ENCODE assay signal across 8 mouse cellular contexts in genomic region chr10:25246173-25246572, GRCm38 (mm10).
A peak's percentile ranks its signal among the peaks of the same experiment; 100 is the strongest.
DNase-seq lines count a peak whose midpoint lies in the region; ATAC-seq and TF ChIP-seq lines count a peak whose summit lies in the region.

No protein-coding gene starts in this region.

- H3K36me3 ChIP-seq in forebrain, embryonic 15.5 days, result no peaks in the 10 kb centered on the region
- no peaks in the 10 kb centered on the region for H3K36me3 ChIP-seq in forebrain, embryonic 12.5 days (replicated peaks)
- no peaks in the 10 kb centered on the region for H3K36me3 ChIP-seq in neural tube, embryonic 12.5 days
- H3K36me3 ChIP-seq in midbrain, postnatal 0 days (ENCODE audit: insufficient read depth, low read length), result no peaks in the 10 kb centered on the region
- no peaks in the 10 kb centered on the region for H3K36me3 ChIP-seq in heart, embryonic 11.5 days (ENCODE audit: control insufficient read depth, insufficient read depth, low read length)

- H3K27me3 ChIP-seq in forebrain, embryonic 15.5 days, result no peaks in the 10 kb centered on the region
- H3K27me3 ChIP-seq in forebrain, embryonic 12.5 days, result no peaks in the 10 kb centered on the region
- H3K27me3 ChIP-seq in neural tube, embryonic 12.5 days (replicated peaks), result no peaks in the 10 kb centered on the region
- no peaks in the 10 kb centered on the region for H3K27me3 ChIP-seq in midbrain, postnatal 0 days (ENCODE audit: insufficient read depth, low read length)
- no peaks in the 10 kb centered on the region for H3K27me3 ChIP-seq in heart, embryonic 11.5 days (ENCODE audit: control insufficient read depth, insufficient read depth, low read length)

- no peaks in the 10 kb centered on the region for H3K4me1 ChIP-seq in forebrain, embryonic 15.5 days
- no peaks in the 10 kb centered on the region; the same call in 1 of the 2 replicates for H3K4me1 ChIP-seq in forebrain, embryonic 12.5 days
- H3K4me1 ChIP-seq in neural tube, embryonic 12.5 days, result no peaks in the 10 kb centered on the region
- H3K4me1 ChIP-seq in midbrain, postnatal 0 days (ENCODE audit: insufficient read depth, low read length), result no peaks in the 10 kb centered on the region
- H3K4me1 ChIP-seq in heart, embryonic 11.5 days (ENCODE audit: control insufficient read depth, insufficient read depth, low read length), result no peaks in the 10 kb centered on the region

- H3K27ac ChIP-seq in forebrain, embryonic 15.5 days (replicated peaks), result no peak overlapping the region
- H3K27ac ChIP-seq in forebrain, embryonic 12.5 days, result no peak overlapping the region
- no peak overlapping the region for H3K27ac ChIP-seq in neural tube, embryonic 12.5 days
- no peak overlapping the region for H3K27ac ChIP-seq in midbrain, postnatal 0 days (ENCODE audit: low read depth, low read length)
- no peak overlapping the region for H3K27ac ChIP-seq in heart, embryonic 11.5 days (ENCODE audit: low read depth, low read length)

- no peak for DNase-seq in neural tube, embryonic 10.5 days (ENCODE audit: extremely low spot score, low spot score)
- peak; percentile 52 for DNase-seq in embryo, embryonic 11 days
- DNase-seq in midbrain, postnatal 0 days (ENCODE audit: low spot score), result peak; percentile 42
- no peak for DNase-seq in urinary bladder, postnatal 14 days (ENCODE audit: low spot score)

- H3K9me3 ChIP-seq in forebrain, embryonic 15.5 days, result no peaks in the 10 kb centered on the region
- H3K9me3 ChIP-seq in forebrain, embryonic 12.5 days, result no peaks in the 10 kb centered on the region
- H3K9me3 ChIP-seq in neural tube, embryonic 12.5 days, result no peaks in the 10 kb centered on the region
- H3K9me3 ChIP-seq in midbrain, postnatal 0 days (ENCODE audit: low read length), result no peaks in the 10 kb centered on the region
- H3K9me3 ChIP-seq in heart, embryonic 11.5 days (replicated peaks; ENCODE audit: control insufficient read depth, low read length), result no peaks in the 10 kb centered on the region

- ATAC-seq in forebrain, embryonic 15.5 days (replicated peaks), result peak; percentile 74
- no peak for ATAC-seq in forebrain, embryonic 12.5 days (ENCODE audit: low FRiP score)
- ATAC-seq in neural tube, embryonic 12.5 days (ENCODE audit: low FRiP score, low read depth), result peak; percentile 44; the same call in 1 of the 2 replicates
- ATAC-seq in midbrain, postnatal 0 days (ENCODE audit: low FRiP score), result no peak
- ATAC-seq in heart, embryonic 11.5 days (replicated peaks; ENCODE audit: insufficient number of reproducible peaks, low FRiP score, low TSS enrichment), result no peak

- WGBS in forebrain, embryonic 15.5 days, result 60% methylated on average over 4 of the region's 4 CpGs
- WGBS in forebrain, embryonic 12.5 days, result 59% methylated on average over 4 of the region's 4 CpGs
- WGBS in neural tube, embryonic 12.5 days, result 60% methylated on average over 4 of the region's 4 CpGs
- WGBS in midbrain, postnatal 0 days, result 65% methylated on average over 4 of the region's 4 CpGs
- 61% methylated on average over 4 of the region's 4 CpGs for WGBS in heart, embryonic 11.5 days (ENCODE audit: insufficient replicate concordance)

- TF ChIP-seq CTCF in midbrain, postnatal 0 days (IDR thresholded peaks at IDR 0.05), result peak; percentile 63

- no peak overlapping the region for H3K4me2 ChIP-seq in forebrain, embryonic 15.5 days (replicated peaks)
- H3K4me2 ChIP-seq in forebrain, embryonic 12.5 days, result no peak overlapping the region
- no peak overlapping the region for H3K4me2 ChIP-seq in neural tube, embryonic 12.5 days (replicated peaks)
- no peak overlapping the region for H3K4me2 ChIP-seq in midbrain, postnatal 0 days (ENCODE audit: low read depth, low read length, poor library complexity, severe bottlenecking)
- H3K4me2 ChIP-seq in heart, embryonic 11.5 days, result no peak overlapping the region

- H3K4me3 ChIP-seq in forebrain, embryonic 15.5 days, result no peak overlapping the region
- no peak overlapping the region for H3K4me3 ChIP-seq in forebrain, embryonic 12.5 days (replicated peaks)
- no peak overlapping the region for H3K4me3 ChIP-seq in neural tube, embryonic 12.5 days
- H3K4me3 ChIP-seq in midbrain, postnatal 0 days (ENCODE audit: low read depth, low read length), result no peak overlapping the region
- no peak overlapping the region for H3K4me3 ChIP-seq in heart, embryonic 11.5 days (ENCODE audit: low read depth, low read length)

- H3K9ac ChIP-seq in forebrain, embryonic 15.5 days (replicated peaks), result no peak overlapping the region
- no peak overlapping the region for H3K9ac ChIP-seq in forebrain, embryonic 12.5 days
- no peak overlapping the region for H3K9ac ChIP-seq in neural tube, embryonic 12.5 days
- H3K9ac ChIP-seq in midbrain, postnatal 0 days (replicated peaks; ENCODE audit: low read length, poor library complexity, severe bottlenecking), result no peak overlapping the region
- no peak overlapping the region for H3K9ac ChIP-seq in heart, embryonic 11.5 days (ENCODE audit: low read depth, low read length)

Comparison
In these comparisons a context has a peak if more than half of its experiments do, and no peak if none do; other contexts are left out.
1. ATAC-seq: peak in forebrain, embryonic 15.5 days (single experiment) and neural tube, embryonic 12.5 days (single experiment); none in forebrain, embryonic 12.5 days (single experiment), midbrain, postnatal 0 days (single experiment) and heart, embryonic 11.5 days (single experiment).
2. DNase-seq: peak in embryo, embryonic 11 days (single experiment) and midbrain, postnatal 0 days (single experiment); none in neural tube, embryonic 10.5 days (single experiment) and urinary bladder, postnatal 14 days (single experiment).